Mouse (Mus musculus) G1E (cell line): ENCODE measurements at regions not wholly inside any gene's neighbourhood (a gene's known extent, or its start where the extent isn't known, plus 50 kb on each side); places are given as distances from the start of the nearest gene placed in this dataset.

Experiments used
- CTCF ChIP-seq: IDR thresholded peaks from 2 replicates; pipeline ENCODE4 v1.5.1; 2012; ENCODE audit warnings: low read depth, low read length, inconsistent platforms, mixed read lengths
- TAL1 ChIP-seq: conservative IDR thresholded peaks from 2 replicates; pipeline ENCODE4 v1.6.1; 2012; ENCODE audit warnings: low read depth, low read length, inconsistent platforms, mixed read lengths

DNA sequence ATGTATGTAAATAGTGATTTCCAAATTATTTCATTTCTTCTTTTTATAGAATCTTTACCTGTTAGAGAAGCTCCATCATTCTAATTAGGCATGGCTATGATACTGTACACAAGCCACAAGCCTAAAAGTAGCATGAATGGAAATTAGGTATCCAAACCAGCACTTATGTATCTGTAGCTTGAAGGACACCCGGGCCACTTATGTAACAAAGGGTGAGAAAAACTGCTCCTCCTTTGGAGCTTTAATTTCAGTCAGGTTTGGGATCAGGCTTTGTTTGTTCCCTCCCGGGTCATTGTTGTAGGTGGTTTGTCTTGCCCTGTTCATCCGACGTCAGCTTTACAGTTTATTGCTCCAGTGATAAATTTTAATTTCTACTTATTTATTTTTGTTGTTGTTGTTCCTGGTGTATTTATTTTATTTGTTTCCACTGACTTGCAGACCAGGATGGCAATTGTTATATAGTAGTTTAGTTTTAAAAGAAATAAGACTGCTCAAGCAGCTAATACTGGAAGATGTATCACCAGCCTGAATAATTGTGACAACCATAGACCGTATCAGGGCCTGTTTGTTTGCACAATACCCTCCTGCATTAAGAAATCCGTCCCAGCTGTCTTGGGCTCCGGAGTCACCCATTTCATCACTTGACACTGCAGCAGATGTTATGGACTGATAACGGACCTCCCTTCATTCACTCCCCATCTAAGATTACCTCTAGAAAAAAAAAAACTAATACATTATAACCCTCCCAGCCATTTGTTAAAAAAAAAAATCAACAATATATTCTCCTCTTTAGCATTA, 1181.7 kb upstream of the Celf2 start:
- TF ChIP-seq CTCF, result no peak
- TF ChIP-seq TAL1, result no peak
